Mouse (Mus musculus): ENCODE measurements around the gene Ttll13. TPM values are rescaled to one million over a fixed set of nuclear protein-coding genes. Genes with fewer than 3 reads are reported as not detected.

The Ttll13 gene
- 0.61 and 2.7 TPM in 2 replicates for total RNA-seq (2017)

DNA sequence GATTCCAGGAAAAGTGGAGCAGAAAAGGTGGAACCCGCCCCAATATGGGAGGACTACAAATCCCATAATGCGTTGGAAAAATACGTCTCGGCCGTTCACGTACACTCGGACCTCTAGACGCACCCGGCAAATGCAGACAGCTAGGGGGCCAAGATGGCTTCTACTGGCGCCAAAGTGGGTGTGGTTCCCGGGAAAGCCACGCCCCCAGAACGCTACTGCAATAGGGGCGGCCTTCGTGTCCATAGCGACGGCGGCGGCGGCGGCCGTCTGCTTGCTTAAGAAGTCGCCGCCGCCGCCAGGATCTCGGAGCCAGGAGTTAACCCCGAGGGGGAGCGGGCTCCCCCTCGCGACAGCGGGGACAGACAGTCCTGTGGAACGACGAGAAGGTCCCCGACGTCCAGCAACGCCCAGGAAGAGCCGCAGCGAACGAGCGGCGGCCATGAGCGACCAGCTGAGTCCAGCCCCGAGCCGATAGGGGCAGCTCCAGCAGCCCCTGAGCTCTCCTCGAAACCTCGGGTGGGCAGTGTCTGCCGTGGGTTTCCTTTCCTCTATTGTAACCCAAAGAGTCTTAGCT, at the start of gene Ttll13:
Ttll13 (plus strand) TSS at position 229 of the 574 bp plus-strand sequence.
- peak; percentile 99 for ATAC-seq (ENCODE audit: extremely low read depth, insufficient number of reproducible peaks, low FRiP score, poor library complexity, severe bottlenecking)

DNA sequence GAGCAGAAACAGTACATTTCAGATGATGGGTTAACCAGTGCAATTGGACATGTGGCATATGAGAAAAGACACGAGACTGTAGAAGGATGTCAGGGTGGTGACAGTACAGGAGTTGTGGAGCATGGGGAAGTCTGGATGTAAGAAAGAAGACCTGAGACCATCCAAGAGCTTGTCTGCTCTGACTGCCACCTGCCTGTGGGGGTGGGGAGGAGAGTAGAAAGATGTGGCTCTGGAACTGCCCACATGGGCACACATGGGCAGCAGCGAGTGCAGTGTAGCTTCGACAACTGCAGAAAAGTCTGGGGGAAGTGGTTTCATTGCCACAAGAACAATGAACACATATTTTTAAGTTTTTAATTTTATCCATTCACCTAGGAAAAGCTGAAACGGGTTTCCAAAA, 48.8 kb upstream of the Ttll13 start:
- ATAC-seq (ENCODE audit: extremely low read depth, insufficient number of reproducible peaks, low FRiP score, poor library complexity, severe bottlenecking), result peak; percentile 45; the same call in 1 of the 2 replicates

DNA sequence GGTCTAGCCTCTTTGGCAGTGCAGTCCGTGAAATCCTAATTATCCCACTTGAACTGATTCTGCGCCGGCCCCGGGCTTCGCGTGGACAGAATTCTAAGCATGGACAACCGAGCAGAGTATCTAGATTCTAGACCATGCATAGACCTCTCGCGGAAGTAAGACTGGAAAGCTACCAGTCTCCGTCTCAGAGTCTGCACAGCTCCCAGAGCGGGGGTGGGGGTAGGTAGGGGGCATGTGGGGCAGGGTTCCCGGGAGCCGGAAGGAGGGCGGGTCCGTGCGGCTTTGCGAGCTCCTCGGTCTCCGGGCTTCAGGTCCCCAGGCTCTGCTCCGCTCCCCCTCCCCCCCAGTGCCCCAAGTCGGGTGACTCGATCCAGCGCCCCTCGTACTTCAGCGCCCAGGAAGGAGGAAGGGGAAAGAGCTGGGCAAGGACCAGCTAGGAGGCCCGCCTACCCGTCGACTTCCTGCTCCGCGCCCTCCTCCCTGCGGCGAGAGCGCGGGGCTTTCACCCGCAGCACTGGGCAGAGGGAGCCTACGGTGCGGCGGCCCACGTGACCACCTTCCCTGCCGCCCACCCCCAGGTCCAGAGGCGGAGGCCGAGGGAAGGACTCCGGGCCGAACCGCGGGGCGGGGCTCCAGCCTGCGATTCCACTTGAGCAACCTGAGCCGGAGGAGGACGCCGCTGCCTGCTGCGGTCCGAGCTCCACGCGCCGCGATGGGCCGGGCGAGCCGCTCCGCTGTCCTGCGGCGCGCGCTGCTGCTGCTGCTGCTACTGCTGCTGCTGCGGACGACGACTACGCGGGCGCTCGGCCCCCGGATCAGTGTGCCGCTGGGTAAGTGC, 48.0 kb upstream of the Ttll13 start:
- ATAC-seq (ENCODE audit: extremely low read depth, insufficient number of reproducible peaks, low FRiP score, poor library complexity, severe bottlenecking), result peak; percentile 52

DNA sequence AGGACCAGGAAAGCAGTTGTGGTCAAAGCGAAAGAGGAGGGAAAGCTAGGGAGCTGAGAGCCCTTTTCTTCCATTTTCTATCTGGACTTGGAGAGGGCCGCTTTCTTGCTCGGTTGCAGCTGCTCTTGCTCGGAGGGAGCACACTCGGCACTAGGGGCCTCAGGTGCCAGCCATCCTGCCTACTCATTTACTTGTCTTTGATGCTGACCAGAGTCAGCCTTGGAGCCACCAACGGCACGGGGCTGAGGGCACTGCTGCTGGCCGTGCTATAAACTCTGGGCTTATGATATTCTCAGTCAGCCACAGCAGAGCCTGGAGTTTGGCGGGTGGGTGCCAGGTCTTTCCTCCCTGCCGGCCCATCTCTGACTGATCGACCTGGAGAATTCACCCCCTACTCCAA, 47.3 kb upstream of the Ttll13 start:
- no peak for ATAC-seq (ENCODE audit: extremely low read depth, insufficient number of reproducible peaks, low FRiP score, poor library complexity, severe bottlenecking)

DNA sequence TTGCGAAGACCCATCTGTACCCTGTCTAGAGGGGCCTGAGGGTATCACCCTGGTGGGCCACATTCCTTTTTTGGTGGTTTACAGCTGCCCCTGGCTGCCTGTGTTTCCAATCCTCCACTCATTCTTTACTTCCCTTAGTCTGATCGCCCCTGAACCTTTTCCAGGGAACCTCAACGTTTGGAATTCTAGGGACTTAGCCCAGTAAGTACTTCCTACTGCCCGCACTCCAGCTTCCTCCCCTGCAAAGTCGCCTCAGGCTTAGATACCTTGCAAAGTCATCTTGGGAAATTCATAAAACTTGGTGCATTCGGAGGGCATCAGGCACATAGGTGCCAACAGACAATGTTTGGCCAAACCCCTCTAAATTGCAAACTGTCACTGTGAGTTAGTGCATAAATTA, 46.9 kb upstream of the Ttll13 start:
- ATAC-seq (ENCODE audit: extremely low read depth, insufficient number of reproducible peaks, low FRiP score, poor library complexity, severe bottlenecking), result no peak

DNA sequence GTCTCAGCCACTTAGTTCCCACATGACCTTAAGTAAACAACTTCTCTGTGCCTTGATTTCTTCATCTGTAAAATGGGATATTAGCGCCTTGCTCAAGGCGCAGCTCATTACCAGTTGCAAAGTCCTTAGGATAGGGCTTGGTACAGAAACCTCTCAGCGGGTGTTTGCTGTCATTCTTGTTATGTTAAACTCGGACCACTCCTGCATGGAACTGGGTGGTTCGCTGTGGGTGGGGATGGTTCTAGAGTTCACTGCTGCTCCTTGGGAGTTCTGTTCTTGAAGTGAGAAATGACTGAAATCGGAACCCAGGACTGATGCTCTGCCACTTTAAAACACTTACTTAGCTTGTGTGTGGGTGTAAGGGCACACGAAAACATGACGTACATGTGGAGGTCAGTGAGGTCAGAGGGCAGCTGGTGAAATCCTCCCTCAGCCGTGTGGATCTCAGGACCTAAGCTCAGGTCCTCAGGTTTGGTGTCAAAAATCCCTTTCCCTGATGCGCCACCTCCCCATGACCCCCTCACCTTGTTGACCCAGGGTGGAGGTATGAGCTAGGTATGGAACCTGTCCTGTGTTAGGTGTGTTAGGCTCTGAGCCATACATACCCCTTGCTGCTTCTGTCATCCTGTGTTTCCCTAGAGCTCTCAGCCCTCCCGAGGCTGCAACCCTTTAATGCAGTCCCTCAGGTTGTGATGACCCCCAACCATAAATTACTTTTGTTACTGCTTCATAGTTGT, 46.2 kb upstream of the Ttll13 start:
- no peak for ATAC-seq (ENCODE audit: extremely low read depth, insufficient number of reproducible peaks, low FRiP score, poor library complexity, severe bottlenecking)

DNA sequence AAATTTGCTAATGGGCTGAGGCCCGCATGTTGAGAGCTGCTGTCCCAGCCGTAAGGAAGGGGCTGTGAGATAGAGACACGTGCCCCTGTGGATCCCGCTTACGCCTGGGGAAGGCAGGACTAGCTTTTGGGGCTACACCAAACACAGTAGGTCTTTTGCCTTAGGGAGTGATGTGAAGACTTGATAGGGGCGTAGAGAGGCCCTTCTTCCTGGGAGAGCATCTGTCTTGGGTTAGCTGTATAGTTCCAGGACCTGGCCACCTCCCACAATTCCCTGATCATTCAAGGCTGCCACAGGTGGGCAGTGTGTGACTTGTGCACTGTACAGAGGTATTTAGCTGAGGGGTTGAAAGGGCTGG, 45.6 kb upstream of the Ttll13 start:
- ATAC-seq (ENCODE audit: extremely low read depth, insufficient number of reproducible peaks, low FRiP score, poor library complexity, severe bottlenecking), result no peak

DNA sequence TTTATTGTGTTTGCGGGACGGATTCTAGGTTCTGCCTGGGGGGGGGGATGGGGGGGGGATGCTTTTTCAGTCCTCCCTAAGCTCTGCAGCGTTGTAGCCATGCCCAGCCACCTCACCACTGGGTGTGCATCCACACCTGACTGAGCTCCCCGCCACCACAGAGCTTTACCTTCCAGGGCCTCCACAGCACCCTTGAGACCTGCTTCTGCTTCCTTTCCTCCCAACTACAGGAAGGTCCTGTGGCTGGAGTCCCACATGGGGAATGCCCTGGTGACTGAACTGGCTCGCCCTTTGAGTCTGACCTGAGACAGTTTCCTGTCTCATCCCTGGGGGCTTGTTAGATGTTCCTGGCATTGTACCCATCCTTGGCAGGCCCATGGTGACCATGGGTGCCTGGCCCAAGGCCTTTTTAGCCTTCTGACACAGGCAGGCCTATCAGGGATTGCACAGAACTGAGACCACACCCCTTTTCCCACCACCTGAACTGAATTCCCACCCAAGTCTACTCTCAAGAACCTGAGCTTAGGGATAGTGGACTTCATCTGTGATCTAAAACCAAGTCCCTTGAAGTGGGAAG, 45.1 kb upstream of the Ttll13 start:
- ATAC-seq (ENCODE audit: extremely low read depth, insufficient number of reproducible peaks, low FRiP score, poor library complexity, severe bottlenecking), result no peak

DNA sequence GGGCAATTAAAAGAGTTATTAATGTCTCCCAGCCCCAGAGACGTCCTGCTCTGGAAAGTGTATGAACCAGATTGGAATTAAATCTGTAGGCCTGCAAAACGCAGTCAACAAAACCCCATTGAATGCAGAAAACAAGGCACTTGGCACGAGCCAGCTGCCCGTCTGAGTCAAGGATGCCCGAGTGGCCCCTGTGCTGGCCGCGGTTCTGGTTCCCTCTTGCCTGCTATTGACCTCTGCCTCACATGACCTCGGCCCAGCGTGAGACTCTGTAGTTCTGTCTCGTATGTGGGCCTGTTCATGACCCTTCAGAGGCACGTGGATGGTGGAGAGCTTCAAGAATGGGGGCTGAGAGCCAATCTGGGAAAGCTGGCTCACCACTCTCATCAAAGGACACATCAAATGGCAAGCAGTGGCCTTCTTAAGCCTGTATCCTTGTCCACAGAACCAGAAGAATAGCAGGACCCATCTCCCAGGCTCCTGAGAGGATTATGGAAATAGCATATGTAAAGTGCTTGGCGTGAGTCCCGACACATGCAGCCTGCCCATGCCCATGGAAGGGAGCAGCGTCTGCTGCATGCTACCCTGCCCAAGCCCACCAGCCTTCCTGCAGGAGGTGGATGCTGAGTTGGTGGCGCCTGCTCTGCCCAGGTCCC, 44.2 kb upstream of the Ttll13 start:
- no peak for ATAC-seq (ENCODE audit: extremely low read depth, insufficient number of reproducible peaks, low FRiP score, poor library complexity, severe bottlenecking)

DNA sequence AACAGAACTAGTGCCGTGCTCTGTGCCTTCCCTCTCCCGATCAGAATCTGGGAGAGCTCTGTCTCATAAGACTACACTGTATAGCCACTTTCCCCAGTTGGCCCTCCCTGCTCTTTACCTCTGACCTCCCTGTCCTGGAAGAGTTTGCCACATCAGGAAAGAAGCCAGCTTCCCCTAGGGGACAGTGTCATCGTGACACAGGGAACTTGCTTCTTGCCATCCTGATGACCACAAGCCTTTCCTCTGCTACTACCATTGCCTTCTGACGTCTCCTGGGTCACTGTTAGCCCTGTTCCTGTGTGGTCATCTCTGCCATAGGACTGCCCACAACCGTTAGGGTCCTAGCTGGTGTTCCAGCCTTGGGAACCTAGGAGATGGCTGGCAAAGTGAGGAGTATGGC, 43.2 kb upstream of the Ttll13 start:
- ATAC-seq (ENCODE audit: extremely low read depth, insufficient number of reproducible peaks, low FRiP score, poor library complexity, severe bottlenecking), result 0 out of 2 replicates have a peak, but pooled peaks have one; percentile 21

DNA sequence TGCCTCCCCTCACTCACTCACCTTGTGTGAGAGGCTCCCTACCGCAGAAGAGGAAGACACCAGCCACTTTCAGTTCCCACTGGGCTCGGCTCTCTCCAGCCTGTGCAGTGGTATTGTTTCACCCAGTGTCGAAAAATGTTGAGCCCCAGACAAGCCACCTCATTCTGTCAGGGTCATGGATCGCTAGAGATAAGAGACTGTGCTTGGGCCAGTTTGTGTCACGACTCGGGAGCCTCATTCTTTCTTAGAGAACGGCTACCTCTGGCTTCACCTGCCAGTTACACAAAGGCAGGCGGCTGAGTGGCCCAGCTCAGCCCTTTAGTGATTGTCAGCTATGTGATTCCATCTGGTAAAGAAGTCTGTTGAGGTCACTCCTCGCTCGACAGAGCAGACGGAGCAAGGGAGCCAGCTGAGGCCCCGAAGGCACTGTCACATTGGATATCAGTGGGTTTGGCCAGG, 42.5 kb upstream of the Ttll13 start:
- peak; percentile 61 for ATAC-seq (ENCODE audit: extremely low read depth, insufficient number of reproducible peaks, low FRiP score, poor library complexity, severe bottlenecking)

DNA sequence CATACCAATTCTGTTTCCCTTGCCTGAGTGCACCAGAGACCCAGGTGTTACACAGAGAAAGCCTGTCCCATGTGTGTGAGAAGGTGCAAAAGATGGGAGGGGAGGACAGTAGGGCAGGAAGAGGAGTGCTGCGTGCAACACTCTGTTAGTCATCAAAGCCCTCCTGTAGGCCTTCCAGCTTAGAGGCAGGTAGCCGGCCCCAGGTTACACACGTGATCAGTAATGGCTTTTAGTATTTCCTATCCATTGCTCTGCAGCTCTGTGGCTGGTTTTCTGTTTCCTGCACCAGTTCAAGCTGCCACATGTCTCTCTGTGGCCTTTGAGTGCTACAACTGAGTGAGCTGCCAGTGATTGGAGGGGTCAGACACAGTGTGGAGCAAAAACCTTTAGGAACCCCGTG, 41.8 kb upstream of the Ttll13 start:
- ATAC-seq (ENCODE audit: extremely low read depth, insufficient number of reproducible peaks, low FRiP score, poor library complexity, severe bottlenecking), result no peak

DNA sequence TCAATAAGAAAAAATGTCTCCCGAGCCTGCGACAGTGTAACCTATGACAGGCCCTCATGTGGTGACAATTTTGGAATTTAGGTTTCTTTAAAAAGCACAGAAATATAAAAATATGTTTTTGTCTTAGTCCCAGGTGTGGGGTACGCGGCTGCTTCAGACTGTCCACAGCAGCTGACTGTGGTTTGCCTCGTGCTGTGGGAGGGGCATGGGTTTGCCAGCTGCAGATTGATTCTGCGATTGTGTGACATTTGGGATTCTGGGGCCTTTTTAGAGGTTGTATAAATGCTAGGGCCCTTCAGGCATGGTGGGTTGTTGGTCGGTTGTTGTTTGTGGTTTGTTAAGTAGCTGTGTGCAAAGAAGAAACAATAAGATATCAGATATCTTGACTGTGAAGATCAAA, 41.2 kb upstream of the Ttll13 start:
- ATAC-seq (ENCODE audit: extremely low read depth, insufficient number of reproducible peaks, low FRiP score, poor library complexity, severe bottlenecking), result no peak

DNA sequence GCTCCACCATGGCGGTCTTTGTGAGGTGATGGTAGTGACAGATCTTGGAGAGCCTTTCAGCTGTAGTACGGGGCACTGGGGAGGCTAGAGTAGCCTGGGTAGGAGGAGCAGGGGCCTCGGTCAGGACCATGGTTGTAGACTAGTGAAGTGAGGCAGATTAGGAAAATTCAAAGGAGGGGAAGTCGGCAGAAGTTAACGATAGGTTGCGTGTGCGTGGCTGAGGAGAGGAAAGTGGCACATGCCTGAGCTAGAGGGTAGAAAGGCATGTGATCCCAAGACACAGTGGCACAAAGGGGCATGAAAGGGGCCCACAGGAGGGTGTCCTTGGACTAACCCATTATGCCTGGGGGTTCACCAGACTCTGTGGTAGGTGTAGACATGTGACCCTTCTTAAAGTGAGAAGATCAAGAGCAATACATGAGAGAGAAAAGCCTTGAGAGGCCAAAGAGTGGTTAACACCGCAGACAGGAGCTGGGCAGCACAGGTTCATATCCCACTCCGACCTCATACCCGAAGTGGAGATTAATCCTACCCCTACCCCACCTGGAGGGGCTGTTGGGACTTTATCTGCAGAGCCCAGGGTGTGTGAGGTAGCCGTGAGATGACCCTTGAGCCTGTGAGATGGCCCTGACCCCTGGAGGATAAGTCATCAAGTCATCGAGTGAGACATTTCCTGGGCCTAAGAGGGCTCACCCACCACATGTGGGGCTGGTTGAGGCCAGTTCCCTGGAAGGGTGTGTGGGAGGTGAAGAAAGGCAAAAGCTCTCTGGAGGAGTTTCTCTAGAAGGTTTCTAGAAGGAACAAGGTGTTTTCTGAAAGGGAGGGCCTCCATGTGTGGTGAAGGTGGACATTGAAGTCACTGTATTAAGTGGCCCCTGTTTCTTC, 40.2 kb upstream of the Ttll13 start:
- ATAC-seq (ENCODE audit: extremely low read depth, insufficient number of reproducible peaks, low FRiP score, poor library complexity, severe bottlenecking), result no peak

DNA sequence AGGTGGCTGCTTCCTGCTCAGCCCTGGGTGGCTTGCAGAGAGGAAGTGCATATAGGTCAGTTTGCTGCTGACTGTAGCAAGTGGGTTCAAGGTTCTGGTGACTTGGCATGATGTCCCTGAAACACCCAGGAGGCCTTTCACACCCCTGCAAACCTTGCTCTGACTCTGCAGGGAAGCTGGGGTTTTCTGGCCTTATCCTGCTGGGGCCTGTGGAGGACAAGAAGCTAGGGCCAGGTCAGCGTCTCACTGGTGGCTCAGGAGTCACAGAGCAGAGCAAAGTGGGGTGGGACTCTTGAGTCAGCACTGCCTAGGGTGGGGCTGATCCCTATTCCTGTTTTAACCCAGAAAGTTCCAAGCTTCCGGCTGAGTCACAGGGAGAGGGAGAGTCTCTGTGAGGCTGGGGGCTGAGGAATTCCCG, 38.9 kb upstream of the Ttll13 start:
- 0 out of 2 replicates have a peak, but pooled peaks have one; percentile 5 for ATAC-seq (ENCODE audit: extremely low read depth, insufficient number of reproducible peaks, low FRiP score, poor library complexity, severe bottlenecking)

DNA sequence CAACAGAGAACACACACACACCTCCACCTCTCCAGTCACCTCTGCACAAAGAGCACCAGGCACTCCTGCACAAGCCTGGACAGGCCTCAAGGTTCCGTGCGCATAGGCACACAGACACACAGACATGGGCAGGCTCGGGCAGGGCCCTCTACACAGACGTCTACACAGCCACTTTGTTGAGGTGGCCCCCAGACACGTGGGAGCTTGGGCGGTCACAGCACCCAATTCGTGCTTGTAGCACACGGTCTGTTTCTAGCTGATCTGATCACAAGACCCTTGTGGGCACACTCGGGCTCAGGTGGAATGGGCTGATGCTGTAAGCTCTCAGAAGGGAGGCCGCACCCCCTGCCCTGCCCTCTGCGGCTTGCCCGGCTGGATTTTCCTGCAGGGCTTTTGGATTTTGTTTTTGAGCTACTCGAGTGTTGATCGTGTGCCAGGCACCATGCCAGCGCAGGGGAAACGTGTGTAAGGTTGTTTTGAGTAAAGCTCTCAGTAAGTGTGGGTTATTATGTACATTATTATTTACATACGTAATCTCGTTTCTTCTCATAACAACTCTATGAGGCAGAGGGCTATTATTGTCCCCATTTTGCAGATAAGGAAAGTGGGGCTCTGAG, 38.0 kb upstream of the Ttll13 start:
- ATAC-seq (ENCODE audit: extremely low read depth, insufficient number of reproducible peaks, low FRiP score, poor library complexity, severe bottlenecking), result no peak

DNA sequence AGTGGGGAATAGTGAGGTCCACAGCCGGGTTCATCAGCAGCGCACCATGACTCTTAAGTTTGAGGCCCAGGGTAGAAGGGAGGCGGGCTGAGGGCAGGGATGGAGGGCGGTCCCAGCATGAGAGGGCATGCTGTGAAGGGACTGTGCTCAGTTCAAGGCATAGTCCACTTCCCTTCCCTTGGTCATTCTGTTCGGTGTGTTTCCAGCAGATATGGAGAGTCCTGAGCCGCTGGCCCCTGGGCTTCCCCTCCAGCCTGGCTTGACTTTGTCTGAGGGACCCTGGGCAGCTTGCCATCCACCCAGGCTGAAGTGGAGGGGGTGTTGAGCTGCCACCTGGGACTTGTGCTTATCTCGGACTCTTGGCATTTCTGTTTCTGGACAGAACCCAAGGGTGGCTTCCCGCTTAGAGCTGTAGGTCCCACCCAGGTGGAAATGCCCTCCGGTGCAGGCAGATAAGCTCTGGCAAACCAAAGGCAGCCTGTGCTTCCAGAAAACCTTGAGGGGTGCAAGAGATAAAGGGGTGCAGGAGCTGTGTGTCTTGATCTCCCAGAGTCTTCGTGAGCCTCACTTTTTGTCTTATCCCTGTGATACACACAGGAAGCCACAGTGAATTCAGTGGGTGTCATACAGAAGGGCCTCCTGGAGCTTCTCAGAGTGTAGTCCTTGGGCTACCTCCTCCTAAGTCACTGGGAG, 37.3 kb upstream of the Ttll13 start:
- ATAC-seq (ENCODE audit: extremely low read depth, insufficient number of reproducible peaks, low FRiP score, poor library complexity, severe bottlenecking), result no peak; the same call in 1 of the 2 replicates

All from neutrophil, adult 5-6 weeks (primary cell).